Mouse (Mus musculus): ENCODE results near the gene Serpinb13.
"Not testable (repeated sequence)": the region's sequence is repeated elsewhere in the genome, so short reads cannot be mapped to it uniquely, and the experiment has no call there.

The Serpinb13 gene

DNA sequence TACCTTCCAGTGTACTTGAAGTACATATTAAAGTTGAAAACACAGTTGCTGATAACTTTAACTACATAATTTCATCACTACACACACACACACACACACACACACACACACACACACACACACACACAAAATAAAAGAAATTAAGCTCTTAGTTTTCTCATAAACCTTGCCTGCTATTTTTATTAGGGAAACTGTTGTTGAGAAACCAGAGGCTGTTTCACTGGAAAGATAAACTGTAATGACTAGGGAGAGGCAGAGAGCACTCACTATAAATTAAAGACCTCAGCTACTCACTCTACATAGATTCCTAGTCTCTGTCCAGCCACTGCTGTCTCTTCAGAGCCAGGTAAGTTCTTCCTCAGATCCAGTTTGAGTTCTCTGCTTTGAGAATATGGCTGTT lies at the start of gene Serpinb13:
TSS of gene Serpinb13 (plus strand) at position 301 of the 400 bp plus-strand sequence.
- no peak for DNase-seq (ENCODE audit: extremely low spot score, low spot score)

DNA sequence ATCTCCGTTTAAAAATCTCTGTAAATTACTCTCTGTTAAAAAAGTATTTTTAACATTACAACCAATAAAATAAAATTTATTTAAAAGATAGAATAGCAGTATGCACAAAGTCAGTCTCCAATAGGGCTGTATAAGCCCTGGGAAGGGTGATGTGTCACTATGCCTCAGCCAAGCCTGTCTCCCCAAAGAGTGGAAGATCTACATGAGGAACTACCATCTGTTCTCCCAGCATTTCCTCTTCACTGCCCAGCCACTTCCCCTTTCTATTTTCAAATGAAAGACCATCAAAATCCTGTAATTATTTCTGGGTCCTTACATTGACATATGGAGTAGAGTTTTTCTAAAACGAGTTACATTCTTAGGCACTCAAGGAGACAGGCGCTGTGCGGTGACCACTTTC lies 48.8 kb upstream of the Serpinb13 start:
- DNase-seq (ENCODE audit: extremely low spot score, low spot score), result no peak

DNA sequence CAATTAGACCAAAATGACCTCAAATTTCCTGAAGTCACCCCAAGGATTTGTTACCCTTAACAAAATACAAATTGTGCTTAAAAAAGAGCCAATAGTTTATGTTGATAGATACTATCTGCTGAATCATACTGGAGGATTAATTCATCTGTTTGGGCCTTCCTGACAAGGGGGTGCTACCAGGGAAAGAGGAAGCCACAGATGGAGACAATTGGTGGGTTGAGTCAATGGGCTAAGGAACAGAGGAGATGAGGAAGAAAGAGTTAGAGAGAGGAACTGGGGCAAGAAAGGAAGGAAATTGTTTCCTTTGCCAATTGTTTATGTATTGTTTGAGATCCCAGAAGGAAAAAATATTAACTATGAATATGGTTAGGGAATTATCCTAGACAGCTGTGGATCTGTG lies 47.1 kb upstream of the Serpinb13 start:
- DNase-seq (ENCODE audit: extremely low spot score, low spot score), result no peak

DNA sequence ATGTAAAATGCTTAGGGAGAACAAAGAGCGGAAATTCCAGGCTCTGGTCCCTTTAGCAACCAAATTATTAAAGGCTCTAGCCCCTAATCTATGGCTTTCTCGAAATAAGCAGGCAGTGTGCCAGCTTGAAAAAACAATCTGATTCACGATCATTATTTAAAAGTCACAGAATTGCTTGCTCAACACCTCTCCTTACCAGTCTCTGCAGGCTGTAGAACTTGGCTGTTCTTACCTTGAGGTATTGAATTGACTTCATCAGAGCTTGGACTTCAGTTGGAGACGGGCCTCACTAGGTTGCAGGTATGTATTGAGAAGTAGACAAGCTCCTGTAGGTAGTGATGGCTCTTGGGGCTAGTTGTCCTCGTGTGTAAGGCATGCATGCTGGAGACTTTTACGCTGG lies 46.5 kb upstream of the Serpinb13 start, which contains the start of gene Serpinb12:
TSS of gene Serpinb12 (plus strand) at position 185 of the 400 bp plus-strand sequence.
- no peak for DNase-seq (ENCODE audit: extremely low spot score, low spot score)

DNA sequence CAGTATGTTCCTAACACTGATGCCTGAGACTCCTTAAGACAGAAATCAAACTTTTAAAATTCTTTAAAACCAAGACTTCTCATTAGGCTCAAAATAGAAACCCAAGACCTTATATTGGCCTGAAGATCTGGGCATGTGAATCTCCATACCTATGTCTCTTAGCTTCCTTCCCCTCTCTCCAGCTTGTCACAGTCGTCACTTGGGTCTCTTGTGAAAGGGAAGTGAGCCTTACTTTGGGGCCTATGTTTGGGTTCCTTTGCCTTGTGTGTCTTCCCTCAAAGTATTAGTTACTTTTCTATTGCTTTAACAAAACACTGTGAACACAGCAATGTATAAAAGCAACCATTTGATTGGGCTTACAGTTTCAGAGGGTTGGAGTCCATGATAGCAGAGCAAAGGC lies 33.6 kb upstream of the Serpinb13 start:
- no peak for DNase-seq (ENCODE audit: extremely low spot score, low spot score)

DNA sequence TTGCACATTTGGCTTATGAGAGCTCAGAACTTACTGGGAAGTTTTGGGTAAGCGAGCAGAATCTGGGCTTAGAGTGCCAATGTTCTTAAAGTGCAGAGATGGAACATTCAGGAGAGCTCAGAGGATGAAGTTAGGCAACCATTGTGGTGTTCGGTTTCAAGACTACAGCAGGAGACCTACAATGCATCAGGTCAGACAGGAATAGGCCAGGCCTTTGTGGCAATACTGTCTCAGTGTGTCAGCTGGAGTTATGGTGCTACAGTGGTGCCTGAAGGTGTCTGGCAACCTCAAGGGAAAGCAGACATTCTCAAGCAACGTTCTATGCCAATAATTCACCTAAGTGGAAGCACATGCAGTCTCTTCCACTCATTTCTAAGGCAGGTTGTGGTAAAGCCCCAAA lies 20.8 kb upstream of the Serpinb13 start:
- DNase-seq (ENCODE audit: extremely low spot score, low spot score), result no peak

DNA sequence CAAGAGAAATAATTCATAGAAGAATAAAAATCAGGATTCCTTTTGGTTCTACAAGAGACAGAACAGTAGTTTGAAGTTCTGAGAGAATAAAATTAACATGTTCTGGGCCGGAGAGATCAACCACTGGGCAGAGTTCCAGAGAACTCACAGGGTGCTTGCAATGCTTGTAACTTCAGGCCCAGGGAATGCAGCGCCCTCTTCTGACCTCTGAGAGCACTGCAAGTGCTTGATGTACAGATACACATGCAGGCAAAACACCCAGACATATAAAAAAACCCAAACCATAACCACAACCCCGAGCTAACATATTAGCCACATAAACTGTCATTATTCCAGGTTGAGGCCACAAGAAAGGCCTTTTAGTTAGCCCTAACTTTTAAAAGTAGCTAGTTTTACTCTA lies 19.8 kb upstream of the Serpinb13 start:
- no peak for DNase-seq (ENCODE audit: extremely low spot score, low spot score)

DNA sequence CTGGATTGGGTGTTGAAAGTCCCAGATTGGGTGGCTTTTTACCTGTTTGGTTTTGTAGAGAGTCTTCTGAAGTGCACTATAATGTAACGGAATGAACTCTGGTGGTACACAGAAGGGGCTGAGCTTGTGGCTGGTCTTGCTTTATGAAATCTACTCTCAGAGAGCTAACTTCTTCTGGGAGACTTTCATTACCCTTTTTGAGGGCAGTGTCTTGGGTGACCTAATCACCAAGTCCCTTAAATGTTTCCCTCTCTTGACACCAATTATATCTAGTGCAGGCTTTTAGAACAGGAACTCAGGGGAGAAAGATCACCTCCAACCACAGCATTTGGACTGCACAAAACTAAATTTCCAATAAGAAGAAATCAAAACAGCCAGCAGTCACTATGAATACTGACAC lies 2.3 kb downstream of the Serpinb13 start:
- no peak for DNase-seq (ENCODE audit: extremely low spot score, low spot score)

DNA sequence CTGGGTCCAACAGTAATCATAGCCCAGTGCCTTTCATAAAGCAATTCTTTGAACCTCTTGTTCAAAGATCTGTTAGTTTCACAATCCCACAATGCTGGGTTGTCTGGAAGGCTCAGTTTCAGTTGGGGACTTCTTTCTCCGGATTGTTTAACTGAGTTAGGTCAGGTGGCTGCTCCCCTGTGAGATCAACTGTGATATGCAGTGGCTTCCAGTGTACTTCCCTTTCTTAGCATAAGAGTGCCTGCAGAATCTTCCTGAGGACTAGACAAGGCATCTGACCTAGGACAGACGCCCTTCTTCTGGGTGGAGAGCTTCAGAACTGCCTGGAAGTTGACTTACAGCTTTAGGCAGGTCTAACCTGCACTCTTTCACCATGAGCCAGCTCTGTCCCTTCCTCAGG lies 3.1 kb downstream of the Serpinb13 start:
- no peak for DNase-seq (ENCODE audit: extremely low spot score, low spot score)

DNA sequence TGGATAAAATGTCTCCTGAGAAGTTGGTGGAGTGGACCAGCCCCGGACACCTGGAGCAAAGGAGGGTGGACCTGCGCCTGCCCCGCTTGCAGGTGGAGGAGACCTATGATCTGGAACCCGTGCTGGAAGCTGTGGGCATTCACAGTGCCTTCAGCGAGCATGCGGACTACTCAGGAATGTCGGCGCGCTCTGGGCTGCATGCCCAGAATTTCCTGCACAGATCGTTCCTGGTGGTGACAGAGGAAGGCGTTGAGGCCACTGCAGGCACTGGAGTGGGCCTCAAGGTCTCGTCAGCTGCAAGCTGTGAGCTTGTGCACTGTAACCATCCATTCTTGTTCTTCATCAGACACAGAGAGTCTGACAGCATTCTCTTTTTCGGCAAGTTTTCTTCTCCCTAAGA lies 19.6 kb downstream of the Serpinb13 start:
- DNase-seq (ENCODE audit: extremely low spot score, low spot score), result no peak

DNA sequence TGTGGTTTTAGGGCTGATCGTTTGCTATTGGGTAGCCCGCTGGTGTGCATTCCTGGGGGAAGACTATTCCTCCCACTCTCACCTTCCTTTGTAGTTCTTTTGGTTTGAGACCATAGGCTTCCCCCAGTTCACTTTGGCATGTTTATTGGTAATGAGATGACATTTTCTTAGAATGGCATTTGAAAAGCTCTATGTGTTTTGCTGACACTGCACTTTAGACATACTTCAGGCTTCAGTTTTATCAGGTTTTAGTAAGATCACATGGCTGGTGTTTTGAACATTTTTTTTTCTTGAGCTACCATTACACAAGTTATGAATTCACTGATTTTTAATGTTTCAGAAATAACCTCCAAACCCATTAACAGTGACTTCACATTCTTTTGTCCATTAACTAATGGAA lies 21.0 kb downstream of the Serpinb13 start:
- DNase-seq (ENCODE audit: extremely low spot score, low spot score), result no peak

DNA sequence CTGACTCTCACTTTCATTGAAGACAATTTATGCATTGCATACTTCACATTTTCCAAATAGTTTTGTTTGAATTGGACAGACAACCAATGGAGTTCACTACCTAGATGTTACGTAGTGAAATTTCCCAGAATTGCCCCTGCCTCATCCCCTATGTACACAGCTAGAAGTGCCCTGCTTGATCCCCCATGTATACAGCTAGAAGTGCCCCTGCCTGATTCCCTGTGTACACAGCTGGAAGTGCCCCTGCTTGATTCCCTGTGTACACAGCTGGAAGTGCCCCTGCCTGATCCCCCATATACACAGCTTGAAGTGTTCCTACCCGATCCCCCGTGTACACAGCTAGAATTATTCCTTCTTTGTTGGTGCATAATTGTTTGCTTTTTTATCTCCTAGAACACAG lies 25.5 kb downstream of the Serpinb13 start:
- DNase-seq (ENCODE audit: extremely low spot score, low spot score), result no peak

DNA sequence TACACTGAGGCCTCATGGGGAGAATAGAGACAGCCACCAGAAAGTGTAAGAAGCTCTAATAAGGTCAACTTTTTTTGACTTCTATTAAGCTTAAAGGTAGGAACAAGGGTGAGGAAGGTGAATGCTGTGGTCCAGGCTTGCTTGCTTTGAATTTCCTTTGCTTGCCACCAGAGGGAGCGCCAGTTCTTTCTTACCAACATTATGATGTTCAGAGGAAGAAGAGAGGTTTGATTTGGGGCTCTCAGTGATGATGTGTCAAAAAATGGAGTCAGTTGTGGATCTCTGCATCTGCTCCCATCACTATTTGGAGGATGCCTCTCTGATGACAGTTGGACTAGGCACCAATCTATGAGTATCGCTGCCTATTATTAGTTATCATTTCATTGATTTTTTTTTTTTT lies 33.7 kb downstream of the Serpinb13 start:
- DNase-seq (ENCODE audit: extremely low spot score, low spot score), result peak; percentile 36

DNA sequence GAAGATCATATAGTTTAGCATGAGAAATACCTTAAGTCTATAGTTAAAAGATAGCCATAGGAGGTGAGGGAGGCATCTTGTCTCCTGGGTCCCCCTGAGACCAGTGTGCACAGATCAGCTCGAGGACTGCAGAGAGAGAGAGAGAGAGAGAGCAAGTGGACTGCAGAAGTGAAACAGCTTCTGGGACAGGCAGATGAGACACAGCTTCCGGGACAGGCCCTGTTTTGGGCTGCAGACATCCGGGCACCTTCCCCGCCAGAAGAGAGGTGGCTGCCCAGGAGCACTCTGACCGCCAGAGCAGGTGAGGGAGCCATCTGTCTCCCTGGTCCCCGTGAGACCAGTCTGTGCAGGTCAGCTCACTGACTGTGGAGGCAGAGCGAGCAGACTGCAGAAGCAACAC lies 34.4 kb downstream of the Serpinb13 start:
- no peak for DNase-seq (ENCODE audit: extremely low spot score, low spot score)

DNA sequence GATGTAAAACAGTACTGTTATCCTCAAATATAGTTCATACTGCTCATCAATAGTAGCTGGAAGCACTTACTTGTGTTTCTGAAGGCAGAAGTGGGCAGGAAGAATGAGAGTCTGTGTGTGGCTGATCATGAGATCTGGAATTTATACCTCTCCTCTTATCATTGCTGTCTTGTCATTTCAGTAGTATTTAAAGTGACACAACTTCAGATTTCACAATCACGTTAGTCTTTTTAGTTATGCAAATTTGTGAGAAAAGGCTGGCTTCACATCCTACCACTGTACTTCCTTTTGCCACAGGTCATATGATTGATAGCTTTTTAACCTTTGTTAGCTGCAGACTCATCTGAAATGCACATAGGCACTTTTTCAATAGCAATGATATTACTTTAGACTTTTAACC lies 45.1 kb downstream of the Serpinb13 start:
- DNase-seq (ENCODE audit: extremely low spot score, low spot score), result no peak

DNA sequence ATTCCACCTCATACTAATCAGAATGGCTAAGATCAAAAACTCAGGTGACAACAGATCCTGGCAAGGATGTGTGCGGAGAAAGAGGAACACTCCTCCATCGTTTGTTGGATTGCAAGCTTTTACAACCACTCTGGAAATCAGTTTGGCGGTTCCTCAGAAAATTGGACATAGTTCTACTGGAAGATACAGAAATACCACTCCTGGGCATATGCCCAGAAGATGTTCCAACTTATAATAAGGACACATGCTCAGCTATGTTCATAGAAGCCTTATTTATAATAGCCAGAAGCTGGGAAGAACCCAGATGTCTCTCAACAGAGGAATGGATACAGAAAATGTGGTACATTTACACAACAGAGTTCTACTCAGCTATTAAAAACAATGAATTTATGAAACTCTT lies 53.5 kb downstream of the Serpinb13 start:
- DNase-seq (ENCODE audit: extremely low spot score, low spot score), result not testable (repeated sequence)
